Mouse (Mus musculus): ENCODE measurements around the gene Hadh. TPM values are rescaled to one million over a fixed set of nuclear protein-coding genes. Genes with fewer than 3 reads are reported as not detected.

The Hadh gene
- total and polyA plus RNA-seq, 3 experiments, result 42.3 to 73.4 (median 46.9) TPM

GRCm38 (mm10) chr3:131255399-131255981 lies 16.4 kb downstream of the Hadh start:
- Histone ChIP-seq H3K27me3 (replicated peaks) (no peaks in the 10 kb centered on the region), H3K27ac (ENCODE audit: insufficient read depth, low read depth) (no peak overlapping the region), H3K9ac (ENCODE audit: insufficient read depth, low read depth) (no peak overlapping the region), H3K4me2 (ENCODE audit: insufficient read depth, low read depth, poor library complexity, severe bottlenecking) (no peak overlapping the region), H3K4me1 (ENCODE audit: control insufficient read depth in 1 of 2, insufficient read depth in 2 of 2) (peaks cover 0 to 19% of the 10 kb centered on the region in 2 experiments; a peak in 2 of 4 replicates), H3K79me2 (replicated peaks; ENCODE audit: control insufficient read depth, extremely low read depth, insufficient read depth, poor library complexity, severe bottlenecking) (0 out of 2 replicates have a peak, but pooled peaks cover 4% of the 10 kb centered on the region), H3K9me3 (replicated peaks; ENCODE audit: low read length) (peaks cover 3% of the 10 kb centered on the region), H3K36me3 (replicated peaks in 1 of 2; ENCODE audit: control insufficient read depth in 1 of 2, insufficient read depth in 1 of 2, low read length in 1 of 2) (peaks cover 0 to 32% of the 10 kb centered on the region in 2 experiments), H3K4me3 (replicated peaks in 1 of 3; ENCODE audit: low read depth in 2 of 3, low read length in 2 of 3, poor library complexity in 1 of 3) (no peak overlapping the region)
- DNase-seq (ENCODE audit: extremely low read depth), result no peak
- dilution Hi-C loops (cut with MboI; ENCODE audit: extremely low pct_ligation_motif_present, extremely low pct_unique_long_range_greater_than_20kb, low sequenced_read_pairs) (no loop called here), in situ Hi-C loops (cut with MboI; ENCODE audit: low pct_ligation_motif_present, low pct_unique_long_range_greater_than_20kb, low sequenced_read_pairs) (no loop called here)
- TF ChIP-seq NRF1 (IDR thresholded peaks at IDR 0.05; ENCODE audit: low read depth, low read length), result no peak

GRCm38 (mm10) chr3:131254991-131255390 lies 16.9 kb downstream of the Hadh start:
- dilution Hi-C loops (cut with MboI; ENCODE audit: extremely low pct_ligation_motif_present, extremely low pct_unique_long_range_greater_than_20kb, low sequenced_read_pairs) (no loop called here), in situ Hi-C loops (cut with MboI; ENCODE audit: low pct_ligation_motif_present, low pct_unique_long_range_greater_than_20kb, low sequenced_read_pairs) (no loop called here)
- H3K27me3 ChIP-seq (replicated peaks), result no peaks in the 10 kb centered on the region
- H3K4me1 ChIP-seq (ENCODE audit: control insufficient read depth in 1 of 2, insufficient read depth in 2 of 2), result peaks cover 0 to 24% of the 10 kb centered on the region in 2 experiments; a peak in 2 of 4 replicates
- H3K9ac ChIP-seq (ENCODE audit: insufficient read depth, low read depth), result no peak overlapping the region
- peaks cover 3% of the 10 kb centered on the region for H3K9me3 ChIP-seq (replicated peaks; ENCODE audit: low read length)
- no peak for TF ChIP-seq PAX5 (IDR thresholded peaks at IDR 0.05; ENCODE audit: low read length)
- TF ChIP-seq KAT2A (IDR thresholded peaks at IDR 0.05; ENCODE audit: insufficient replicate concordance, low read length), result no peak
- TF ChIP-seq IRF4 (IDR thresholded peaks at IDR 0.05; ENCODE audit: low read depth, low read length), result no peak
- peaks cover 0 to 32% of the 10 kb centered on the region in 2 experiments for H3K36me3 ChIP-seq (replicated peaks in 1 of 2; ENCODE audit: control insufficient read depth in 1 of 2, insufficient read depth in 1 of 2, low read length in 1 of 2)
- H3K27ac ChIP-seq (ENCODE audit: insufficient read depth, low read depth), result no peak overlapping the region
- H3K79me2 ChIP-seq (replicated peaks; ENCODE audit: control insufficient read depth, extremely low read depth, insufficient read depth, poor library complexity, severe bottlenecking), result 0 out of 2 replicates have a peak, but pooled peaks cover 4% of the 10 kb centered on the region
- no peak overlapping the region for H3K4me2 ChIP-seq (ENCODE audit: insufficient read depth, low read depth, poor library complexity, severe bottlenecking)
- H3K4me3 ChIP-seq (replicated peaks in 1 of 3; ENCODE audit: low read depth in 2 of 3, low read length in 2 of 3, poor library complexity in 1 of 3), result no peak overlapping the region
- no peak for DNase-seq (ENCODE audit: extremely low read depth)

- Histone ChIP-seq H3K9me3 (replicated peaks; ENCODE audit: low read length) (peaks cover 3% of the 10 kb centered on the region), H3K79me2 (replicated peaks; ENCODE audit: control insufficient read depth, extremely low read depth, insufficient read depth, poor library complexity, severe bottlenecking) (no peaks in the 10 kb centered on the region), H3K4me2 (ENCODE audit: insufficient read depth, low read depth, poor library complexity, severe bottlenecking) (no peak overlapping the region), H3K4me1 (ENCODE audit: control insufficient read depth in 1 of 2, insufficient read depth in 2 of 2) (peaks cover 4 to 55% of the 10 kb centered on the region in 2 experiments; a peak in 2 of 4 replicates), H3K27ac (ENCODE audit: insufficient read depth, low read depth) (no peak overlapping the region), H3K36me3 (replicated peaks in 1 of 2; ENCODE audit: control insufficient read depth in 1 of 2, insufficient read depth in 1 of 2, low read length in 1 of 2) (peaks cover 3 to 46% of the 10 kb centered on the region in 2 experiments), H3K27me3 (replicated peaks) (no peaks in the 10 kb centered on the region), H3K9ac (ENCODE audit: insufficient read depth, low read depth) (no peak overlapping the region), H3K4me3 (replicated peaks in 1 of 3; ENCODE audit: low read depth in 2 of 3, low read length in 2 of 3, poor library complexity in 1 of 3) (no peak overlapping the region)
- DNase-seq (ENCODE audit: extremely low read depth), result no peak
- in situ Hi-C loops (cut with MboI; ENCODE audit: low pct_ligation_motif_present, low pct_unique_long_range_greater_than_20kb, low sequenced_read_pairs) (no loop called here), dilution Hi-C loops (cut with MboI; ENCODE audit: extremely low pct_ligation_motif_present, extremely low pct_unique_long_range_greater_than_20kb, low sequenced_read_pairs) (no loop called here)
- TF ChIP-seq MXI1 (IDR thresholded peaks at IDR 0.05; ENCODE audit: low read depth, low read length) (no peak), PAX5 (IDR thresholded peaks at IDR 0.05; ENCODE audit: low read length) (no peak), SMC3 (IDR thresholded peaks at IDR 0.05; ENCODE audit: low read depth, low read length) (no peak), ELF1 (IDR thresholded peaks at IDR 0.05; ENCODE audit: low read depth, low read length) (no peak), GABPA (IDR thresholded peaks at IDR 0.05; ENCODE audit: insufficient replicate concordance, low read depth, low read length) (no peak), CHD1 (IDR thresholded peaks at IDR 0.05; ENCODE audit: low read depth, low read length) (no peak), ZKSCAN1 (IDR thresholded peaks at IDR 0.05; ENCODE audit: borderline replicate concordance, low read depth, low read length) (no peak), CTCF (conservative IDR thresholded peaks at IDR 0.05 in 1 of 2, IDR thresholded peaks at IDR 0.05 in 1 of 2; ENCODE audit: low read depth in 2 of 2, low read length in 2 of 2) (no peak), RCOR1 (conservative IDR thresholded peaks at IDR 0.05; ENCODE audit: low read depth, low read length) (no peak), MAX (IDR thresholded peaks at IDR 0.05; ENCODE audit: low read length) (no peak), POLR2AphosphoS2 (IDR thresholded peaks at IDR 0.05; ENCODE audit: low read depth, low read length) (no peak), NRF1 (IDR thresholded peaks at IDR 0.05; ENCODE audit: low read depth, low read length) (no peak), UBTF (IDR thresholded peaks at IDR 0.05; ENCODE audit: low read depth, low read length) (no peak), HCFC1 (IDR thresholded peaks at IDR 0.05; ENCODE audit: low read depth, low read length) (no peak)
These were observed 20.3 kb downstream of the Hadh start for GRCm38 (mm10) chr3:131251601-131252000.

Measured in CH12.LX (cell line).